Mouse (Mus musculus): Measurements from ENCODE around the gene Rnf216. TPM values are rescaled to one million over a fixed set of nuclear protein-coding genes. Genes with fewer than 3 reads are reported as not detected.

Rnf216 gene
- polyA plus RNA-seq, 1 experiment from 2014 or later: 16.9 TPM

DNA sequence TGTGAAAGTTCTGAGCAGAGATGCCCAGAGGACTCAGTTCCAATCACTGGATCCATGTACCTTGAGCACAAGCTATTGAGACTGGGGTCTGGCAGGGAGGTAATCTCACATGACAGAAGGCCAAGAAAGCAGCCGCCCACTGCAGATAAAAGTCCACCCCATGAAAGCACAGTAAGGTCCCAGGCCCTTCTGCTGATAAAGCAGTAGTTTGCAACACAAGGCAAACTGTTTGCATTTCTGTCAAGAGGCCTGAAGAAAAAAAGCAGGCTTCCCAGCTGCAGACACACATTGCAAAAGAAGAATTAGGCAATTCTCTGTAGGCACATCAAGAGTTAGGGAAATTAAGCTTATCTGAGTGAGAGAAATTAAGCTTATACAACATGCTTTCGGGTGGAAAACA lies 54.6 kb downstream of the Rnf216 start:
- no peaks in the 10 kb centered on the region for H3K9me3 ChIP-seq (ENCODE audit: control insufficient read depth)
- H3K4me1 ChIP-seq (replicated peaks; ENCODE audit: control insufficient read depth, insufficient read depth, low read length): no peaks in the 10 kb centered on the region
- no peak overlapping the region for H3K4me3 ChIP-seq (ENCODE audit: low read depth, low read length)
- peak overlapping the region; percentile 55; the same call in 1 of the 2 replicates for H3K27ac ChIP-seq (ENCODE audit: low read depth, low read length)
- H3K4me2 ChIP-seq (replicated peaks; ENCODE audit: low read depth): no peak overlapping the region
- 45% methylated on average over 2 of the region's 2 CpGs for WGBS
- TF ChIP-seq CTCF (IDR thresholded peaks at IDR 0.05; ENCODE audit: low read depth): no peak
- ATAC-seq: no peak
- H3K9ac ChIP-seq (ENCODE audit: low read depth, low read length): no peak overlapping the region
- H3K27me3 ChIP-seq (replicated peaks; ENCODE audit: control insufficient read depth, insufficient read depth, low read length): no peaks in the 10 kb centered on the region
- H3K36me3 ChIP-seq (ENCODE audit: control insufficient read depth, insufficient read depth): peaks cover 24% of the 10 kb centered on the region; the same call in 1 of the 2 replicates

DNA sequence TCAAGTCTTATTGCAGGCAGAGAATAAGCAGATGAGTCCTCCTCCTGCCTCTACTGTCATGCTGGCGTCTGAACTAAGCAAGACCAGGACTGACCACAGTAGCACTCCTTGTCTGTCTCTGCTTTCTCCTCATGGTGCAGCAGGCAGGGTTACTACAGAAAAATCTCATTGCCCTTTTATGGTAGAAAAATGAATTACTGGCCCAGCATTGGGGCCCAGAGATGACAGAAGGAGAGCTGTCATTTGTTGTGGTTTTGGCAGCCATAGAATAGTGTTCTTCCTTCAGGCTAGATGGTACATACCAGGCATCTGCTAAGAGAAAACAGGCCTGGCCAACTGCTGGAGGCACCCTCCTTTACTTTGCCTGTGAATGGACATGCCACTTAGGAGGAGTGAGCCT lies 55.0 kb downstream of the Rnf216 start:
- H3K27ac ChIP-seq (ENCODE audit: low read depth, low read length): peak overlapping the region; percentile 41; the same call in 1 of the 2 replicates

DNA sequence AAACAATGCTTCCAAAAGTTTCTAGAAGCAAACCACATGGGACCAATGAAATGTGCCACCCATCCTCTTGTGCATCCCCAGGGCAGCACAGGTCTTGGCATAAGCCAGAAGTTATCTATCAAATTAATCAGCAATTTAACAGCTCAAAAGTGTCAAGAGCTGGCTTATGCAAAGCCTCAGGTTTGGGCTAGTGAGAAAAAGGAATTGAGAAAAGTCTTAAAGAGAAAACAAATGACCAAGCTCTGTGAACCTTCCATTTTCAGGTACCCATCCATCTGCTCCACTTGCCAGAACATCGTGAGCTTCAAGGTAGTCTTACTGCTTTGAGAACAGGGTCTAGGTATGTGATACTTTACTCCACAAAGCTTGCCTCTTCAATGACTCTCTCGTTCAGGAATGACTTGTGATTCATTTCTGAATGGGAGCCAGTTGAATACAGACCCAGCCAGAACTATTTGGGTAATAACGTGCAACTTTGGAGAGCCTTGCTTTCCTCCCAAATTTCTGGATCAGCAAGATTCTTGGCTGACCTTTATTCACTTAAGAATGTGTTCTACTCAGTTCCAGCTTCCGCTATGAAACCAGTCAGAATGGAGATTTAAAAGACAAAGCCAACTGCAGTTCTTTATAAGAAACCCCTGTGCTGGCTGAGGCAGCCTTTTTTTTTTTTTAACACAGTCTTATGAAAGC lies 56.5 kb downstream of the Rnf216 start:
- H3K9me3 ChIP-seq (ENCODE audit: control insufficient read depth): no peaks in the 10 kb centered on the region
- ATAC-seq: no peak
- 67% methylated on average over 4 of the region's 4 CpGs for WGBS

More for the DNA sequence above, 55.0 kb downstream of the Rnf216 start:
- 71% methylated on average over 1 of the region's 1 CpGs for WGBS
- Histone ChIP-seq H3K4me1 (replicated peaks; ENCODE audit: control insufficient read depth, insufficient read depth, low read length) (no peaks in the 10 kb centered on the region), H3K27me3 (replicated peaks; ENCODE audit: control insufficient read depth, insufficient read depth, low read length) (no peaks in the 10 kb centered on the region), H3K4me3 (ENCODE audit: low read depth, low read length) (no peak overlapping the region), H3K36me3 (ENCODE audit: control insufficient read depth, insufficient read depth) (peaks cover 23% of the 10 kb centered on the region; the same call in 1 of the 2 replicates), H3K4me2 (replicated peaks; ENCODE audit: low read depth) (no peak overlapping the region), H3K9ac (ENCODE audit: low read depth, low read length) (no peak overlapping the region), H3K9me3 (ENCODE audit: control insufficient read depth) (no peaks in the 10 kb centered on the region)
- no peak for ATAC-seq
- no peak for TF ChIP-seq CTCF (IDR thresholded peaks at IDR 0.05; ENCODE audit: low read depth)

DNA sequence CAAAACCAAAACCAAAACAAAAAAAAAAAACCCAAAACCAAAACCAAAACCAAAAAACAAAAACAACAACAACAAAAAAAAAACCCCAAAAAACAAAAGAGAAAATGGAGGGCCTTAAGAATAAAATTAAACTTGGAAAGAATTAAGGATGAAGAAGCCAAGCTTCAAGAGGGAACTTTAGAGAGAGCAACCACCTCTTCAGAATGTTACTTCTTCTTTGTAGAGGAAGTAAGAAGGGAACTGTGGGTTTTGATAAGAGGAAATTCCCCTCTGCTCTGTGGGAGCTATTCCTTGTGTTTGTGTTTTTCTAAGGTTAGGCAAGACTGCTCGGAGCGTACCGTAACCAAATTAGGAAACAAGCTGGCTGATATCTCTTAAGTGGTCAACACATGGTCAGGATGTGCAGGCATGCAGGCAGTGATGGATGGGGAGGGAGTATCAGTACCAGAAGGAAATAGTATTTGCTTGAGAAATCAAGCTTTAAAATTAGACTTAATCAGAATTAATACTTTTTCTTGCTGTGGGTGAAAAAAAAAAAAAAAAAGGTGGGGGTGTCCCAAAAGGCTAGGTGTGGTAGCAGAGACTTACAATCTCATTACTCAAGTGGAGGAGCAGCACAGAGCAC lies 57.2 kb downstream of the Rnf216 start:
- Histone ChIP-seq H3K4me2 (replicated peaks; ENCODE audit: low read depth) (no peak overlapping the region), H3K27ac (ENCODE audit: low read depth, low read length) (peak overlapping the region; percentile 50), H3K27me3 (replicated peaks; ENCODE audit: control insufficient read depth, insufficient read depth, low read length) (no peaks in the 10 kb centered on the region), H3K9me3 (ENCODE audit: control insufficient read depth) (no peaks in the 10 kb centered on the region), H3K4me1 (replicated peaks; ENCODE audit: control insufficient read depth, insufficient read depth, low read length) (0 out of 2 replicates have a peak, but pooled peaks cover 2% of the 10 kb centered on the region), H3K4me3 (ENCODE audit: low read depth, low read length) (no peak overlapping the region), H3K36me3 (ENCODE audit: control insufficient read depth, insufficient read depth) (peaks cover 10% of the 10 kb centered on the region; the same call in 1 of the 2 replicates), H3K9ac (ENCODE audit: low read depth, low read length) (no peak overlapping the region)
- no peak for ATAC-seq
- 58% methylated on average over 3 of the region's 3 CpGs for WGBS
- TF ChIP-seq CTCF (IDR thresholded peaks at IDR 0.05; ENCODE audit: low read depth): no peak

More for the DNA sequence above, 56.5 kb downstream of the Rnf216 start:
- H3K27me3 ChIP-seq (replicated peaks; ENCODE audit: control insufficient read depth, insufficient read depth, low read length): no peaks in the 10 kb centered on the region
- H3K9ac ChIP-seq (ENCODE audit: low read depth, low read length): no peak overlapping the region
- TF ChIP-seq CTCF (IDR thresholded peaks at IDR 0.05; ENCODE audit: low read depth): no peak
- H3K4me2 ChIP-seq (replicated peaks; ENCODE audit: low read depth): no peak overlapping the region
- peaks cover 17% of the 10 kb centered on the region; the same call in 1 of the 2 replicates for H3K36me3 ChIP-seq (ENCODE audit: control insufficient read depth, insufficient read depth)
- no peaks in the 10 kb centered on the region for H3K4me1 ChIP-seq (replicated peaks; ENCODE audit: control insufficient read depth, insufficient read depth, low read length)
- no peak overlapping the region for H3K4me3 ChIP-seq (ENCODE audit: low read depth, low read length)
- peak overlapping the region; percentile 50 for H3K27ac ChIP-seq (ENCODE audit: low read depth, low read length)

DNA sequence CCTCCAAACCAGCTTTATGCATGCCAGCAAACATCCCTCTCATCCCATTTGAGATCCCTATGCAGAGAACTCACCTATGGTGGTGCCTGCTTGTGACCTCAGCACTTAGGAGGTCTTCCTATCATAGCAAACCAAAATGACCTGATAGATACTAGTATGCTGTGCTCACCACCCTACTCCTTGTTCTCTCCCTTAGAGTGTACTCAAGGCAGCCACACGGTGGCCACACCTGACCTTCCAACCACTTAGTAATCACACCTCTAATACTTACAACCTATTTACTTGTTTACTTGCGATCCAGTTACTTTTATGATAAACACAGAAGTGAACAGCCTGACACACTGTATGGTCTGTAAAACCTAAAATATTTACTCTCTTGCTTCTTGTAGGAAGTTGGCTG lies 58.1 kb downstream of the Rnf216 start:
- Histone ChIP-seq H3K36me3 (ENCODE audit: control insufficient read depth, insufficient read depth) (peaks cover 2% of the 10 kb centered on the region; the same call in 1 of the 2 replicates), H3K27me3 (replicated peaks; ENCODE audit: control insufficient read depth, insufficient read depth, low read length) (no peaks in the 10 kb centered on the region), H3K4me1 (replicated peaks; ENCODE audit: control insufficient read depth, insufficient read depth, low read length) (0 out of 2 replicates have a peak, but pooled peaks cover 4% of the 10 kb centered on the region), H3K9ac (ENCODE audit: low read depth, low read length) (no peak overlapping the region), H3K27ac (ENCODE audit: low read depth, low read length) (no peak overlapping the region), H3K4me2 (replicated peaks; ENCODE audit: low read depth) (no peak overlapping the region), H3K4me3 (ENCODE audit: low read depth, low read length) (no peak overlapping the region), H3K9me3 (ENCODE audit: control insufficient read depth) (no peaks in the 10 kb centered on the region)
- TF ChIP-seq CTCF (IDR thresholded peaks at IDR 0.05; ENCODE audit: low read depth): no peak
- no peak for ATAC-seq
- WGBS: 77% methylated on average over 2 of the region's 2 CpGs

DNA sequence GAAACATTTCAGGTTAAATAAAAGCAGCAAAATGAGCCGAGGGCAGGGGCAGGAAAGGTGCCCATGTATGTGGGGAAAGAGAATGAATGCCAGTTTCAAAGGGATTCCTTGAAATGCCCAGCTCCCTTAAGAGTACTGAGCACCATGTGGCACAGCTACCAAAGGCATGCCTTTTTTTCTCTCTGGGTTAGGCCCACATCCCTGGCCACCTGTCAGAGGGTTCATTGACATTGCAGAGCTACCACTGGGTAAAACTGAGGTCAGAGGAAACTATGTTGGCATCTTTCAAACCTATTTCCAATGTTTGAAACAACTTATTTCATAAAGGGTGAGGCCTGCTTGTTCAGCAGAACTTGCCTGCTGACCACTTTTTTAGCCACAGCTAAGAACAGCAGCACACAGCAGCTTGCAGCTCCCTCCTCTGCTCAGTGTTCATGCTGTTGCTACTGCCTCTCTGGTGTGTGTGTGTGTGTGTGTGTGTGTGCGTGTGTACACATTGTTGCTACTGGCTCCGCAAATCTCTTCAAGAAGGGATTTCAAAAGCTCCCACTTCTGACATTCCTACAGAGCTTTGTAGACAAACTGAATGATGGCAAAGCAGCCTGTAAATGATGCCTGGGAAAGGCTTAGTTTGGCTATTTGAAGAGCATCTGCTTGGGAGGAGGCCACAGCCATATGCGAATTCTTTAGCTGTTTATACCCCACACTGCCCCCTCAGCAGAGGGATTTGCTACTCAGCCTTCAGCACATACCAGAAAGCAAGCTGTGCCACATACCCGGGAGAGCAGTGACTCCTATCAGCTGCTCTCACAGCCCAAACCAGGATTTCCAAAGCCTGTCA lies 59.4 kb downstream of the Rnf216 start:
- Histone ChIP-seq H3K27ac (ENCODE audit: low read depth, low read length) (peak overlapping the region; percentile 41; the same call in 1 of the 2 replicates), H3K4me2 (replicated peaks; ENCODE audit: low read depth) (no peak overlapping the region), H3K9ac (ENCODE audit: low read depth, low read length) (no peak overlapping the region), H3K27me3 (replicated peaks; ENCODE audit: control insufficient read depth, insufficient read depth, low read length) (no peaks in the 10 kb centered on the region), H3K36me3 (ENCODE audit: control insufficient read depth, insufficient read depth) (no peaks in the 10 kb centered on the region; the same call in 1 of the 2 replicates), H3K9me3 (ENCODE audit: control insufficient read depth) (no peaks in the 10 kb centered on the region), H3K4me3 (ENCODE audit: low read depth, low read length) (no peak overlapping the region), H3K4me1 (replicated peaks; ENCODE audit: control insufficient read depth, insufficient read depth, low read length) (0 out of 2 replicates have a peak, but pooled peaks cover 4% of the 10 kb centered on the region)
- 0 out of 2 replicates have a peak, but pooled peaks have one; percentile 3 for TF ChIP-seq CTCF (IDR thresholded peaks at IDR 0.05; ENCODE audit: low read depth)
- no peak for ATAC-seq
- 66% methylated on average over 5 of the region's 5 CpGs for WGBS
